Mouse (Mus musculus) CD4-positive, CD25-positive, alpha-beta regulatory T cell, adult 4 months (primary cell): ENCODE data around the gene Crtc1. TPM values are rescaled to one million over a fixed set of nuclear protein-coding genes. Genes with fewer than 3 reads are reported as not detected.

Experiments used
- ATAC-seq: one replicate; pipeline ENCODE4 v1.8.0; 2017
- polyA plus RNA-seq, 2 experiments: library from polyadenylated mRNA; unstranded; fragments of 100-300 nt; shearing (Covaris generic); gene quantifications; one replicate each; pipeline ENCODE4 v1.2.1; 2017

Crtc1 gene
- polyA plus RNA-seq, 2 experiments from 2014 or later = 7.6 to 9.3 TPM

- ATAC-seq = no peak
Measured at GRCm38 (mm10) chr8:70377049-70377448, 62.3 kb downstream of the Crtc1 start.

GRCm38 (mm10) chr8:70376275-70376741 lies 63.1 kb downstream of the Crtc1 start:
- ATAC-seq = no peak

- peak; percentile 51 for ATAC-seq
Measured at GRCm38 (mm10) chr8:70375212-70375859, 64.0 kb downstream of the Crtc1 start.

- peak; percentile 20 for ATAC-seq
Measured at GRCm38 (mm10) chr8:70374318-70374927, 65.0 kb downstream of the Crtc1 start.

GRCm38 (mm10) chr8:70373397-70374317 lies 65.7 kb downstream of the Crtc1 start, which contains the start of gene Comp:
TSS of gene Comp (plus strand) at chr8:70373558.
- ATAC-seq = no peak

- no peak for ATAC-seq
Measured at GRCm38 (mm10) chr8:70371951-70372350, 67.4 kb downstream of the Crtc1 start.

GRCm38 (mm10) chr8:70370476-70370875 lies 68.9 kb downstream of the Crtc1 start:
- ATAC-seq = no peak

GRCm38 (mm10) chr8:70366588-70366987 lies 72.8 kb downstream of the Crtc1 start:
- ATAC-seq = no peak

- no peak for ATAC-seq
Measured at GRCm38 (mm10) chr8:70364066-70364465, 75.3 kb downstream of the Crtc1 start.

GRCm38 (mm10) chr8:70361484-70362032 lies 77.8 kb downstream of the Crtc1 start:
- no peak for ATAC-seq

GRCm38 (mm10) chr8:70360769-70361168 lies 78.6 kb downstream of the Crtc1 start:
- no peak for ATAC-seq

- no peak for ATAC-seq
Measured at GRCm38 (mm10) chr8:70359411-70359810, 80.0 kb downstream of the Crtc1 start.

GRCm38 (mm10) chr8:70356111-70356510 lies 83.3 kb downstream of the Crtc1 start:
- ATAC-seq = no peak

- no peak for ATAC-seq
Measured at GRCm38 (mm10) chr8:70354004-70354403, 85.4 kb downstream of the Crtc1 start.

GRCm38 (mm10) chr8:70353194-70353817 lies 86.1 kb downstream of the Crtc1 start, which contains the start of gene Upf1:
TSS of gene Upf1 (minus strand) at chr8:70353278.
- peak; percentile 85 for ATAC-seq

GRCm38 (mm10) chr8:70352657-70353151 lies 86.7 kb downstream of the Crtc1 start:
- ATAC-seq = peak; percentile 49

- ATAC-seq = no peak
Measured at GRCm38 (mm10) chr8:70352000-70352384, 87.4 kb downstream of the Crtc1 start.

GRCm38 (mm10) chr8:70351035-70351999 lies 88.1 kb downstream of the Crtc1 start:
- ATAC-seq = no peak

GRCm38 (mm10) chr8:70347860-70348420 lies 91.4 kb downstream of the Crtc1 start:
- ATAC-seq = no peak

GRCm38 (mm10) chr8:70347443-70347842 lies 91.9 kb downstream of the Crtc1 start:
- ATAC-seq = no peak
